ENCODE assay signal across 8 mouse cellular contexts in genomic region chrX:77432846-77433810, GRCm38 (mm10).
DNase-seq lines count a peak whose midpoint lies in the region; ATAC-seq lines count a peak whose summit lies in the region.

No protein-coding gene starts in this region.

- no peaks in the 10 kb centered on the region for H3K27me3 ChIP-seq in hindbrain, embryonic 11.5 days (ENCODE audit: control insufficient read depth, insufficient read depth, low read length)

- peak; percentile 97 for DNase-seq in MEL-GATA-1-ER (ENCODE audit: extremely low read depth, low read depth)
- peak; percentile 91 for DNase-seq in cerebellum, adult 8-10 months
- peak; percentile 95 for DNase-seq in hindbrain, embryonic 11.5 days (ENCODE audit: low spot score)
- DNase-seq in layer of hippocampus, postnatal 10 days (ENCODE audit: low spot score in 2 of 2): peak; percentile 87 to 92
- peak; percentile 98 for DNase-seq in lung, postnatal 10 days
- peak; percentile 93 for DNase-seq in ovary, postnatal 36 days (ENCODE audit: low spot score)
- DNase-seq in thymus, postnatal 25 days: peak; percentile 91

- H3K36me3 ChIP-seq in hindbrain, embryonic 11.5 days (ENCODE audit: control insufficient read depth, insufficient read depth, low read length): no peaks in the 10 kb centered on the region

- no peaks in the 10 kb centered on the region for H3K9me3 ChIP-seq in hindbrain, embryonic 11.5 days (ENCODE audit: control insufficient read depth, low read length)

- peak; percentile 93 for ATAC-seq in frontal cortex, adult (ENCODE audit: low TSS enrichment)
- ATAC-seq in hindbrain, embryonic 11.5 days (ENCODE audit: low FRiP score): peak; percentile 99

- H3K4me1 ChIP-seq in hindbrain, embryonic 11.5 days (replicated peaks; ENCODE audit: control insufficient read depth, insufficient read depth, low read length): no peaks in the 10 kb centered on the region

- H3K27ac ChIP-seq in hindbrain, embryonic 11.5 days (ENCODE audit: low read depth, low read length): 0 out of 2 replicates have a peak overlapping the region, but pooled peaks have one; percentile 24

- no peak overlapping the region; the same call in 1 of the 2 replicates for H3K4me2 ChIP-seq in hindbrain, embryonic 11.5 days (replicated peaks; ENCODE audit: low read depth, low read length)

- WGBS in hindbrain, embryonic 11.5 days: 14% methylated on average over 18 of the region's 29 CpGs

- no peak overlapping the region for H3K4me3 ChIP-seq in hindbrain, embryonic 11.5 days (ENCODE audit: low read depth, low read length)

- no peak overlapping the region for H3K9ac ChIP-seq in hindbrain, embryonic 11.5 days (ENCODE audit: low read depth, low read length)
